ENCODE assay signal across 27 mouse cellular contexts in the genomic region with DNA sequence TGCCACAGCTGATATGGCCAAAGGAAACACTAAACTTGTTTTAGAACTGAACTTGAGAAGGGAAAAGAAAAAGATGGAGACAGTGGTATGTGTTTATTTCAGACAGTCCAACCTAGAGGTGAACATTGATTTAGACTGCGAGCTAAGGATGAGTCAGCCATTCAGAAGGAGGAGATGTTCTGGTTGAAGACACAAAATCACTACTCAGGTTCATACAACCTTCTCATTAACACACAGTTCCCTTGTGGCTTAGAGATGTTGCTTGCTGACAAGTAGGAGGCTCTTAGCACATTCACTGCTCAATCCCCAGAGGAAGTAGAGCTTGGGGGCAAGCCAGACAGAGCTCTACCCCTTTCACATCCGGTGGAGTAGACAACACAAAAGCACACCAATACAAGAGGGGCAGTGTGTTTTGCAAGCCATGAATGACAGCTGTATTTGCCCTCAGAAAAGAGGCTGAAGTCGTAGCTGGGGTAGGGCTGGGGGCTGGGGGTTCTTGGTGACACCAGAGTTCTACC. TPM values are rescaled to one million over a fixed set of nuclear protein-coding genes. Genes with fewer than 3 reads are reported as not detected.
DNase-seq lines count a peak whose midpoint lies in the region; ATAC-seq and TF ChIP-seq lines count a peak whose summit lies in the region.
"Had no signal": no experiment of that assay in that cellular context is flagged by ENCODE, and none has a peak within 500 bp of the region (broad histone marks: within the 10 kb centered on the region; RNA-seq: fewer than 3 reads in every experiment).

No protein-coding gene starts in this region.

- no peak overlapping the region for H3K4me2 ChIP-seq in embryonic facial prominence, embryonic 14.5 days (ENCODE audit: low read depth, low read length)
- no peak overlapping the region for H3K4me2 ChIP-seq in forebrain, embryonic 11.5 days (ENCODE audit: low read depth, low read length, severe bottlenecking)
- no peak overlapping the region for H3K4me2 ChIP-seq in kidney, embryonic 15.5 days
- H3K4me2 ChIP-seq: embryonic facial prominence, embryonic 15.5 days; forebrain, embryonic 15.5 days; heart, embryonic 12.5 days; limb, embryonic 12.5 days; liver, embryonic 11.5 days; midbrain, embryonic 12.5 days; neural tube, embryonic 13.5 days; stomach, embryonic 15.5 days had no signal

- H3K79me2 ChIP-seq in MEL (ENCODE audit: control insufficient read depth, insufficient read depth, low read length, poor library complexity) = no peaks in the 10 kb centered on the region

- no peaks in the 10 kb centered on the region for H3K36me3 ChIP-seq in embryonic facial prominence, embryonic 14.5 days (ENCODE audit: control insufficient read depth, insufficient read depth, low read length)
- no peaks in the 10 kb centered on the region for H3K36me3 ChIP-seq in embryonic facial prominence, embryonic 10.5 days (replicated peaks)
- peaks cover 0 to 5% of the 10 kb centered on the region in 2 experiments; a peak in 2 of 4 replicates for H3K36me3 ChIP-seq in MEL (ENCODE audit: control insufficient read depth in 1 of 2, insufficient read depth in 2 of 2, low read length in 2 of 2)
- H3K36me3 ChIP-seq in forebrain, embryonic 11.5 days (ENCODE audit: control insufficient read depth, insufficient read depth, low read length) = no peaks in the 10 kb centered on the region
- no peaks in the 10 kb centered on the region for H3K36me3 ChIP-seq in kidney, embryonic 15.5 days
- H3K36me3 ChIP-seq: embryonic facial prominence, embryonic 15.5 days; forebrain, embryonic 15.5 days; G1E; heart, embryonic 12.5 days; limb, embryonic 12.5 days; midbrain, embryonic 12.5 days; neural tube, embryonic 13.5 days; stomach, embryonic 15.5 days had no signal

- TF ChIP-seq CTCF in MEL (IDR thresholded peaks at IDR 0.05 in 2 of 3, conservative IDR thresholded peaks at IDR 0.05 in 1 of 3; ENCODE audit: control insufficient read depth in 1 of 3, insufficient read depth in 1 of 3, low read depth in 2 of 3, low read length in 3 of 3, poor library complexity in 1 of 3, severe bottlenecking in 1 of 3) = no peak

- DNase-seq in embryonic facial prominence, embryonic 14.5 days (ENCODE audit: low spot score) = peak; percentile 26
- DNase-seq in embryonic facial prominence, embryonic 10.5 days (ENCODE audit: low spot score) = no peak
- peak; percentile 53 for DNase-seq in MEL (ENCODE audit: low read depth, low spot score)
- peak; percentile 26 for DNase-seq in naive thymus-derived CD4-positive, alpha-beta T cell, adult 2 months (ENCODE audit: low read depth)
- no peak for DNase-seq in forebrain, embryonic 11.5 days (ENCODE audit: low spot score)
- DNase-seq: cerebellum, adult 11-12 months; cerebellum, postnatal 25 days; embryo, embryonic 11 days; gastrocnemius, postnatal 10 days; heart, adult 18-20 months; kidney, adult 18-20 months; kidney, postnatal 14 days; liver, postnatal 0 days; lung, postnatal 10 days; right cerebral cortex, postnatal 4 days had no signal

- no peak for ATAC-seq in embryonic facial prominence, embryonic 14.5 days (ENCODE audit: low read depth)
- ATAC-seq in hematopoietic stem cell, adult 5-6 weeks (replicated peaks in 1 of 2; ENCODE audit: insufficient read depth in 1 of 2, low FRiP score in 2 of 2, low TSS enrichment in 1 of 2, low read depth in 1 of 2, poor library complexity in 2 of 2, severe bottlenecking in 2 of 2) = peak; percentile 59 to 60; a peak in 3 of 4 replicates
- no peak for ATAC-seq in cerebellum, adult (ENCODE audit: insufficient number of reproducible peaks, low FRiP score, low TSS enrichment)
- ATAC-seq in forebrain, embryonic 11.5 days (replicated peaks; ENCODE audit: low FRiP score) = no peak
- ATAC-seq in kidney, embryonic 15.5 days (replicated peaks; ENCODE audit: low FRiP score) = no peak
- ATAC-seq: forebrain, embryonic 15.5 days; liver, postnatal 0 days had no signal

- H3K4me3 ChIP-seq in embryonic facial prominence, embryonic 14.5 days (ENCODE audit: low read depth, low read length) = no peak overlapping the region
- H3K4me3 ChIP-seq in embryonic facial prominence, embryonic 10.5 days = no peak overlapping the region
- H3K4me3 ChIP-seq in MEL (ENCODE audit: control insufficient read depth in 1 of 2, insufficient read depth in 1 of 2, low read depth in 2 of 2, low read length in 2 of 2) = no peak overlapping the region
- no peak overlapping the region for H3K4me3 ChIP-seq in forebrain, embryonic 11.5 days (ENCODE audit: low read depth, low read length)
- no peak overlapping the region for H3K4me3 ChIP-seq in kidney, embryonic 15.5 days (replicated peaks)
- H3K4me3 ChIP-seq: embryonic facial prominence, embryonic 15.5 days; forebrain, embryonic 15.5 days; heart, embryonic 12.5 days; limb, embryonic 12.5 days; midbrain, embryonic 12.5 days; neural tube, embryonic 13.5 days; stomach, embryonic 15.5 days had no signal

- no peak for TF ChIP-seq POLR2A in MEL (IDR thresholded peaks at IDR 0.05; ENCODE audit: control insufficient read depth in 1 of 2, insufficient read depth in 1 of 2, low read depth in 1 of 2, low read length in 2 of 2, poor library complexity in 1 of 2)

- H3K9ac ChIP-seq in embryonic facial prominence, embryonic 14.5 days (ENCODE audit: low read depth, low read length) = no peak overlapping the region
- H3K9ac ChIP-seq in MEL (ENCODE audit: control insufficient read depth, low read depth, low read length, poor library complexity, severe bottlenecking) = no peak overlapping the region
- H3K9ac ChIP-seq in forebrain, embryonic 11.5 days (ENCODE audit: low read length) = no peak overlapping the region
- H3K9ac ChIP-seq in kidney, embryonic 15.5 days = no peak overlapping the region
- H3K9ac ChIP-seq: embryonic facial prominence, embryonic 15.5 days; forebrain, embryonic 15.5 days; heart, embryonic 12.5 days; limb, embryonic 12.5 days; liver, postnatal 0 days; midbrain, embryonic 12.5 days; neural tube, embryonic 13.5 days; stomach, embryonic 15.5 days had no signal

- TF ChIP-seq EP300 in MEL (IDR thresholded peaks at IDR 0.05; ENCODE audit: low read depth in 1 of 2, low read length in 2 of 2) = no peak

- TF ChIP-seq RAD21 in MEL (IDR thresholded peaks at IDR 0.05; ENCODE audit: low read depth, low read length) = no peak

- H3K27ac ChIP-seq in embryonic facial prominence, embryonic 14.5 days (replicated peaks; ENCODE audit: low read depth, low read length) = no peak overlapping the region
- H3K27ac ChIP-seq in embryonic facial prominence, embryonic 10.5 days (replicated peaks) = no peak overlapping the region
- H3K27ac ChIP-seq in MEL (ENCODE audit: control insufficient read depth, low read depth, low read length) = no peak overlapping the region
- no peak overlapping the region for H3K27ac ChIP-seq in forebrain, embryonic 11.5 days (ENCODE audit: low read depth, low read length)
- H3K27ac ChIP-seq in kidney, embryonic 15.5 days = no peak overlapping the region
- H3K27ac ChIP-seq: embryonic facial prominence, embryonic 15.5 days; forebrain, embryonic 15.5 days; limb, embryonic 12.5 days; midbrain, embryonic 12.5 days; neural tube, embryonic 13.5 days; stomach, embryonic 15.5 days had no signal

- 61% methylated on average over 3 of the region's 3 CpGs for WGBS in embryonic facial prominence, embryonic 14.5 days
- 54% methylated on average over 3 of the region's 3 CpGs for WGBS in embryonic facial prominence, embryonic 10.5 days
- WGBS in forebrain, embryonic 11.5 days = 71% methylated on average over 3 of the region's 3 CpGs
- 82% methylated on average over 3 of the region's 3 CpGs for WGBS in kidney, embryonic 15.5 days

- H3K9me3 ChIP-seq in embryonic facial prominence, embryonic 14.5 days (ENCODE audit: control insufficient read depth, low read length) = no peaks in the 10 kb centered on the region
- no peaks in the 10 kb centered on the region for H3K9me3 ChIP-seq in embryonic facial prominence, embryonic 10.5 days
- H3K9me3 ChIP-seq in MEL (replicated peaks; ENCODE audit: insufficient read depth, low read length) = no peaks in the 10 kb centered on the region
- no peaks in the 10 kb centered on the region for H3K9me3 ChIP-seq in forebrain, embryonic 11.5 days (ENCODE audit: control insufficient read depth, low read length)
- H3K9me3 ChIP-seq in kidney, embryonic 15.5 days (replicated peaks) = no peaks in the 10 kb centered on the region
- H3K9me3 ChIP-seq: embryonic facial prominence, embryonic 15.5 days; forebrain, embryonic 15.5 days; G1E; heart, embryonic 12.5 days; limb, embryonic 12.5 days; midbrain, embryonic 12.5 days; neural tube, embryonic 13.5 days; stomach, embryonic 15.5 days had no signal

- H3K27me3 ChIP-seq in embryonic facial prominence, embryonic 14.5 days (replicated peaks; ENCODE audit: control insufficient read depth, insufficient read depth, low read length) = no peaks in the 10 kb centered on the region
- no peaks in the 10 kb centered on the region for H3K27me3 ChIP-seq in embryonic facial prominence, embryonic 10.5 days (replicated peaks; ENCODE audit: low read depth, poor library complexity, severe bottlenecking)
- no peaks in the 10 kb centered on the region for H3K27me3 ChIP-seq in MEL (ENCODE audit: control insufficient read depth in 1 of 2, insufficient read depth in 2 of 2, low read length in 2 of 2)
- no peaks in the 10 kb centered on the region for H3K27me3 ChIP-seq in forebrain, embryonic 11.5 days (ENCODE audit: control insufficient read depth, insufficient read depth, low read length)
- H3K27me3 ChIP-seq in kidney, embryonic 15.5 days = peaks cover 6% of the 10 kb centered on the region; the same call in 1 of the 2 replicates
- H3K27me3 ChIP-seq: embryonic facial prominence, embryonic 15.5 days; forebrain, embryonic 15.5 days; heart, embryonic 12.5 days; limb, embryonic 12.5 days; midbrain, embryonic 12.5 days; neural tube, embryonic 13.5 days; stomach, embryonic 15.5 days had no signal

- H3K4me1 ChIP-seq in embryonic facial prominence, embryonic 14.5 days (ENCODE audit: control insufficient read depth, insufficient read depth, low read length) = peaks cover 9% of the 10 kb centered on the region
- H3K4me1 ChIP-seq in embryonic facial prominence, embryonic 10.5 days = peaks cover 20% of the 10 kb centered on the region
- H3K4me1 ChIP-seq in MEL (ENCODE audit: control insufficient read depth in 1 of 2, insufficient read depth in 2 of 2, low read length in 2 of 2) = peaks cover 0 to 4% of the 10 kb centered on the region in 2 experiments; a peak in 2 of 4 replicates
- H3K4me1 ChIP-seq in forebrain, embryonic 11.5 days (replicated peaks; ENCODE audit: control insufficient read depth, insufficient read depth, low read length) = no peaks in the 10 kb centered on the region
- peaks cover 7% of the 10 kb centered on the region for H3K4me1 ChIP-seq in kidney, embryonic 15.5 days

RNA-seq across cellular contexts. Expression of gene Stx16, which starts 6.5 kb away (rescaled TPM):
- polyA plus RNA-seq in embryonic facial prominence, embryonic 14.5 days (2014; fragmentation: Nextera tagmentation; extraction: Ambion mirVana) = 9.7 and 10.8 TPM in 2 replicates
- 10.6 and 11.2 TPM in 2 replicates for polyA plus RNA-seq in embryonic facial prominence, embryonic 10.5 days (2016; fragmentation: Nextera tagmentation; extraction: Ambion mirVana)
- 13.5 and 14.8 TPM in 2 replicates for total RNA-seq in MEL (2012; rRNA removed)
- 10 to 100 TPM in 1 of 2 experiments, not detected in 1; 22.3 TPM for polyA plus RNA-seq in MEL (2012; ENCODE audit: insufficient read depth in 1 of 2, insufficient read length in 2 of 2, low read depth in 1 of 2, low replicate concordance in 2 of 2, missing spikeins in 1 of 2)
- 44.5 and 46.3 TPM in 2 replicates for total RNA-seq in hematopoietic stem cell, adult 5-6 weeks (2017)
- 9.4 and 10.7 TPM in 2 replicates for polyA plus RNA-seq in forebrain, embryonic 11.5 days (2014; fragmentation: Nextera tagmentation; extraction: Ambion mirVana)
- polyA plus RNA-seq in kidney, embryonic 15.5 days (2015; fragmentation: Nextera tagmentation; extraction: Ambion mirVana) = 11.2 and 12.8 TPM in 2 replicates

RNA-seq across cellular contexts. Expression of gene Npepl1, which starts 40.6 kb away (rescaled TPM):
- polyA plus RNA-seq in embryonic facial prominence, embryonic 14.5 days (2014; fragmentation: Nextera tagmentation; extraction: Ambion mirVana) = 79.9 and 80.6 TPM in 2 replicates
- 38.4 and 40.5 TPM in 2 replicates for polyA plus RNA-seq in embryonic facial prominence, embryonic 10.5 days (2016; fragmentation: Nextera tagmentation; extraction: Ambion mirVana)
- 13.3 and 17.3 TPM in 2 replicates for total RNA-seq in MEL (2012; rRNA removed)
- 10 to 100 TPM in 1 of 2 experiments, not detected in 1; 46.9 TPM for polyA plus RNA-seq in MEL (2012; ENCODE audit: insufficient read depth in 1 of 2, insufficient read length in 2 of 2, low read depth in 1 of 2, low replicate concordance in 2 of 2, missing spikeins in 1 of 2)
- 37.7 and 42.7 TPM in 2 replicates for total RNA-seq in hematopoietic stem cell, adult 5-6 weeks (2017)
- polyA plus RNA-seq in forebrain, embryonic 11.5 days (2014; fragmentation: Nextera tagmentation; extraction: Ambion mirVana) = 31.2 and 31.5 TPM in 2 replicates
- polyA plus RNA-seq in kidney, embryonic 15.5 days (2015; fragmentation: Nextera tagmentation; extraction: Ambion mirVana) = 43.1 and 48.2 TPM in 2 replicates

Comparison
In these comparisons a context has a peak if more than half of its experiments do, and no peak if none do; other contexts are left out.
1. DNase-seq: peak in embryonic facial prominence, embryonic 14.5 days (single experiment), MEL (single experiment) and naive thymus-derived CD4-positive, alpha-beta T cell, adult 2 months (single experiment); none in embryonic facial prominence, embryonic 10.5 days (single experiment) and forebrain, embryonic 11.5 days (single experiment).
2. ATAC-seq: peak in hematopoietic stem cell, adult 5-6 weeks (2 of 2); none in embryonic facial prominence, embryonic 14.5 days (single experiment), cerebellum, adult (single experiment), forebrain, embryonic 11.5 days (single experiment) and kidney, embryonic 15.5 days (single experiment).